Mouse (Mus musculus): ENCODE results near the gene Arl6ip4.

Arl6ip4 gene

DNA sequence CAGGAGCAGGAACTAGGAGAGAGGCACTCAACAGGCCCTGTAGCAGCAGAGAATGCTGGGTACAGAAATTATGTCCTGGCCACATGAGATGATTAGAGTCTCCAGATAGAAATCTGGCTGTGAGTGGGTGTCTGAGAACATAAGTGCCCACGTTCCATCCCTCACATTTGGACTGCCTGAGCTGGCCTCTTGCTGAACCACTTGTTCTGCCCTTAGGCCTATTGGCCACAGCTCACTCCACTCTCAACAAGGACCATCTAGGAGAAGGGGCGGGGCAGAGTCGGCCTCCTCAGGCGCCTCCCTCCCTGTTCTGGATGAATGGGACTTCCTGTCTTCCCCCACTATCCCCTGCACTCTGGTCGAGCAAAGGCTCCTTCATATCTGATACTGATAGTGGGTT lies 33.1 kb downstream of the Arl6ip4 start:
- in situ Hi-C loops (cut with MboI, MseI): no loop called here

DNA sequence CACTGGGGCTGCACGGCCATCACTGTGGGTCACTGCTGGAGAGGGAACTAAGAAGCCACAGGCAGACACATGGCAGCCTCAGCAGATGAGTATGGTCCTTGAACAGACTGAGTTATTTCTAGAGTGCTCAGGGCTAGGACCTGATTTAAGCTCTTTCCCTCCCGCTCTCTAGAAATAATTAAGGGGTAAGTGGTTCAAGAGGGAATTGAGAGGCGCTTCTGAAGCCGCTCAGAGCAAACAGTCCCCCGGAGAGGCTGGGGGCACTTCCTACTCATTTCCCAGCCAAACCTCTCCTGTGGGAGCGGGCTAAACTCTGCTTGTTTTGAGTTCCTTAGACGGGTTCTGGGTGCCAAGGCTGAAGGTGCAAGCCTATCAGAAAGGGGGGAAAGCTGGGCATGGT lies 35.0 kb downstream of the Arl6ip4 start:
- in situ Hi-C loops (cut with MboI, MseI): no loop called here

- in situ Hi-C loops (cut with MboI, MseI): no loop called here
Observed at GRCm38 (mm10) chr5:124152734-124153133, 36.8 kb downstream of the Arl6ip4 start.

DNA sequence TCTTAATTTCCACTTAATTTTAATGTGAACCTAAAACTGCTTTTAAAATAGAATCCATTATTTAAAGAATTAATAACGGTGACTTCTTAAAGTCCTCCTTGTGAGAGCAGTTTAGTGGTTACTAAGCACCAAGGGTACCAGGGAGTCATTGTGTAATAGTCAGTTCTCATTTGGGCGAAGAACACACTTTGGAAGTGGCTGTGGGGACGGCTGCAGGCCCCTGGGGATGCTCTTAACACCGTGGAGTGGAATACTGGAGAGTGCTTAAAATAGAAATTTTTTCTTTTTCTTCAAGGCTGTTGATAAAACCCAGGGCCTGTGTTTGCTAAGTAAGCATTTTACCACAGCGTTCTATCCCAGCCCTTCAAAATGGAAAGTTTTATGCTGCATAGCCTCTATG lies 40.1 kb downstream of the Arl6ip4 start:
- in situ Hi-C loops (cut with MboI, MseI): no loop called here

DNA sequence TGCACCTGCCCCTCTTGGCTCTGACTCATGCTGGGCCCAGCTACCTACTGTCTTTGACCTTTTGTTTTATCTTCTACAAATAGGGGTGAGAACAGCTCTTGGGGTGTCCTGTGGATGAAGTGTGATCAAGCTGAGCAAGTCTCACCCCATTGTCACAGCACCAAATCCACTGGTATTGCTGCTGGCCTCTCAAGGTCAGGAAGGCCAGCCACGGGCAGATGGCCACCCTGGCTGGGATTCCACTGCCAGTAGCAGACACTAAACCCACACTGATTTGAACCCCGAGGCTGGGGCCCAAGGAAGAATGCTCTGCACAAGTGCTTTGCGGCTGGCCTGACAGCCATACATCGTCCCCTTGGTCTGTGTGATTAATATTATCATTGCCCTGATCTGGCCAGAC lies 42.4 kb downstream of the Arl6ip4 start:
- in situ Hi-C loops (cut with MboI, MseI): no loop called here

- in situ Hi-C loops (cut with MboI, MseI): no loop called here
Observed at GRCm38 (mm10) chr5:124159453-124159852, 43.6 kb downstream of the Arl6ip4 start.

GRCm38 (mm10) chr5:124161831-124162230 lies 45.9 kb downstream of the Arl6ip4 start:
- in situ Hi-C loops (cut with MboI, MseI): loop anchor here (5.0 kb wide), 1 partner anchor 95 kb away; no protein-coding TSS in a partner anchor

DNA sequence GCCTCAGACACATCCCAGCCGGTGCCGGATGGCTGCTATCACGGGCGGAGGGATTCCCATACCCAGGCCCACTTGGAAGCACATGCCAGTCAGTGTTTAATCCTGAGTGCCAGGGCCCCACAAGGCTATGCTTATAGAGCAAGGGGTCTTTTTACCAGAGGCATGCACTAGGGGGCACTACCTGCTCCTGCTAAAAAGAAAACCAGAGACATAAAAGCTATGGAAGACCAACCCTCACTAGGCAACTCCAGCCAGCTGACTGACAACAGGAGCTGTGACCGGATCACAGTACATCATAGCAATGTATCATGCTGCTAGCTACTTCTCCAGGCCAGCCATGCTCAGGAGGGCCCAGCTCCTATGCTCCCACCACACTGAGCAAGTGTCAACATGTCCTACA lies 46.7 kb downstream of the Arl6ip4 start:
- in situ Hi-C loops (cut with MboI, MseI): loop anchor here (5.0 kb wide), 1 partner anchor 95 kb away; no protein-coding TSS in a partner anchor

DNA sequence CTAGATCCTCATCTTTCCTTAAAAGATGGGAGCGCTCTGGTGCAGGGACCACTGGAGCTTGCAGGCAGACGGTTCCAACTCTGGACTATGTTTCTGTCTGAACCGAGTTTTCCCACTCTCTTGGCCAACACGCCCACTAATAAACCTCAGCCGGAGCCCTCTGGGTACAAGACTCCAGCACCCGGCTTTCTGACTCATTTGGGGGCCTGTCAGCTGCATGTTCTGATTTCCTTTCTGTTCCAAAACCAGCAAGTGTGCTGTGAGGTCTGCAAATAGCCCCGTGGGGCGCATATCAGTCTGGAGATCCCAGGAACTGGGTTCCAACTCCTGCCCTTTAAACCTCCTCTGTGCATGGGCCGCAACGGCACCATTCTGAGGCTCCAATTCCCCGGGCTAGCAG lies 47.6 kb downstream of the Arl6ip4 start:
- in situ Hi-C loops (cut with MboI, MseI): loop anchor here (5.0 kb wide), 1 partner anchor 94 kb away; no protein-coding TSS in a partner anchor

- in situ Hi-C loops (cut with MboI, MseI): loop anchor here (5.0 kb wide), 1 partner anchor 131 kb away; no protein-coding TSS in a partner anchor
Observed at GRCm38 (mm10) chr5:124165622-124166570, 50.0 kb downstream of the Arl6ip4 start.

DNA sequence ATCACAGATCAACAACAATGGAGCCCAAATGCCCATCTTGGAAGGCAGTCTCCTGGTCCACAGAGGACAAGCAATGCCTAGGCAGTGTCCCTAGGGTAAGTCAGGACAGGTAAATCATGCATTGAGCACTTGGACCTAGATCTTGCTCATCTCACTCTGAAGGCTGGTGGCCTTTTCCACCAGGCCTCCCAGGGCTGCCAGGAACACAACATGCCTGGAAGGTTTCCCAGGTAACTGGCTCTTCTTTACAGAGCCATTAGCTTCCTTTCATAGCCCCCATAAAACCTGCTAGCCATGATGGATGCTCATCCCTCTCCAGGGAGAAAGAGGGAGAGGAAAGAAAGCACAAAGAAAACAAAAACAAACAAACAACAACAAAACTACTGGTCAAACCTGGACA lies 50.9 kb downstream of the Arl6ip4 start:
- in situ Hi-C loops (cut with MboI, MseI): loop anchor here (5.0 kb wide), 1 partner anchor 131 kb away; no protein-coding TSS in a partner anchor

- in situ Hi-C loops (cut with MboI, MseI): loop anchor here (5.0 kb wide), 1 partner anchor 130 kb away; no protein-coding TSS in a partner anchor
Observed at GRCm38 (mm10) chr5:124167621-124168020, 51.7 kb downstream of the Arl6ip4 start.
